Mouse (Mus musculus) CH12.LX (cell line): ENCODE data around the gene Pigk. TPM values are rescaled to one million over a fixed set of nuclear protein-coding genes. Genes with fewer than 3 reads are reported as not detected.

ENCODE experiments used
- DNase-seq: peaks from one replicate; pipeline ENCODE4 v3.0.0-alpha.2; 2013; ENCODE audit errors: extremely low read depth
- H3K27ac ChIP-seq: 2 replicates; pipeline ENCODE4 v1.5.1; 2012; ENCODE audit warnings: low read depth, mild to moderate bottlenecking, control low read depth, moderate library complexity; ENCODE audit not compliant: insufficient read depth
- H3K27me3 ChIP-seq: replicated peaks from 2 replicates; pipeline ENCODE3; 2012; ENCODE audit warnings: inconsistent platforms
- H3K36me3 ChIP-seq, 2 experiments: replicated peaks in 1 of 2; 2 replicates each; pipeline versions ENCODE3 to v1.6.1; 2012; ENCODE audit warnings: inconsistent platforms in 1 of 2, low read length in 1 of 2, mild to moderate bottlenecking in 1 of 2, mixed read lengths in 1 of 2, moderate library complexity in 1 of 2; ENCODE audit not compliant: control insufficient read depth in 1 of 2, insufficient read depth in 1 of 2
- H3K4me1 ChIP-seq, 2 experiments: 2 replicates each; pipeline ENCODE4 v1.6.1; 2012; ENCODE audit warnings: inconsistent platforms in 1 of 2, moderate library complexity in 1 of 2; ENCODE audit not compliant: insufficient read depth in 2 of 2, control insufficient read depth in 1 of 2
- H3K4me2 ChIP-seq: 2 replicates; pipeline ENCODE4 v1.6.1; 2012; ENCODE audit warnings: low read depth, mild to moderate bottlenecking, control low read depth; ENCODE audit not compliant: poor library complexity, insufficient read depth, severe bottlenecking
- H3K4me3 ChIP-seq, 3 experiments: fragments of 150-350 bp in 1 of 3; sonication (generic) in 1 of 3; replicated peaks in 1 of 3; 2 replicates each; pipeline versions ENCODE3 to v1.5.1; 2011 to 2012; ENCODE audit warnings: low read depth in 2 of 3, low read length in 2 of 3, mild to moderate bottlenecking in 2 of 3, moderate library complexity in 2 of 3, control low read depth in 1 of 3, improper control_type of control experiment in 1 of 3, inconsistent platforms in 1 of 3, mixed read lengths in 1 of 3; ENCODE audit not compliant: poor library complexity in 1 of 3
- H3K79me2 ChIP-seq: replicated peaks from 2 replicates; pipeline ENCODE4 v1.6.1; 2012; ENCODE audit warnings: mild to moderate bottlenecking, moderate library complexity; ENCODE audit not compliant: control insufficient read depth, poor library complexity, insufficient read depth, severe bottlenecking; ENCODE audit errors: extremely low read depth
- H3K9ac ChIP-seq: 2 replicates; pipeline ENCODE4 v1.6.1; 2012; ENCODE audit warnings: low read depth, mild to moderate bottlenecking, control low read depth, moderate library complexity; ENCODE audit not compliant: insufficient read depth
- H3K9me3 ChIP-seq: replicated peaks from 2 replicates; pipeline ENCODE3; 2012; ENCODE audit warnings: low read length, inconsistent platforms, mixed read lengths
- BHLHE40 ChIP-seq: IDR thresholded peaks from 2 replicates; pipeline ENCODE4 v1.6.1; 2011; ENCODE audit warnings: mild to moderate bottlenecking, low read depth, low read length, improper control_type of control experiment
- CHD2 ChIP-seq: IDR thresholded peaks from 2 replicates; pipeline ENCODE4 v1.6.1; 2011; ENCODE audit warnings: low read length, improper control_type of control experiment
- CTCF ChIP-seq, 2 experiments: IDR thresholded peaks in 1 of 2; conservative IDR thresholded peaks in 1 of 2; 2 replicates each; pipeline ENCODE4 v1.5.1; 2011 to 2012; ENCODE audit warnings: low read depth in 2 of 2, low read length in 2 of 2, improper control_type of control experiment in 1 of 2, inconsistent platforms in 1 of 2, mild to moderate bottlenecking in 1 of 2, moderate library complexity in 1 of 2
- E2F4 ChIP-seq: IDR thresholded peaks from 2 replicates; pipeline ENCODE4 v1.6.1; 2011; ENCODE audit warnings: low read depth, low read length, improper control_type of control experiment; ENCODE audit not compliant: insufficient replicate concordance
- EP300 ChIP-seq: IDR thresholded peaks from 2 replicates; pipeline ENCODE4 v1.6.1; 2011; ENCODE audit warnings: low read length, improper control_type of control experiment
- ETS1 ChIP-seq: conservative IDR thresholded peaks from 2 replicates; pipeline ENCODE4 v1.6.1; 2012; ENCODE audit warnings: low read depth, mild to moderate bottlenecking, inconsistent platforms, low read length, improper control_type of control experiment, moderate library complexity
- GABPA ChIP-seq: IDR thresholded peaks from 2 replicates; pipeline ENCODE4 v1.6.1; 2012; ENCODE audit warnings: low read depth, low read length, improper control_type of control experiment, inconsistent platforms; ENCODE audit not compliant: insufficient replicate concordance
- IRF4 ChIP-seq: IDR thresholded peaks from 2 replicates; pipeline ENCODE4 v1.6.1; 2014; ENCODE audit warnings: low read depth, mild to moderate bottlenecking, inconsistent platforms, low read length, improper control_type of control experiment
- JUN ChIP-seq: IDR thresholded peaks from 2 replicates; pipeline ENCODE4 v1.6.1; 2011; ENCODE audit warnings: low read depth, mild to moderate bottlenecking, low read length, improper control_type of control experiment, moderate library complexity; ENCODE audit not compliant: insufficient read depth
- JUND ChIP-seq: conservative IDR thresholded peaks from 2 replicates; pipeline ENCODE4 v1.6.1; 2011; ENCODE audit warnings: low read depth, low read length, improper control_type of control experiment
- KAT2A ChIP-seq: IDR thresholded peaks from 2 replicates; pipeline ENCODE4 v1.6.1; 2012; ENCODE audit warnings: low read length, improper control_type of control experiment, inconsistent platforms; ENCODE audit not compliant: insufficient replicate concordance
- MAX ChIP-seq: IDR thresholded peaks from 2 replicates; pipeline ENCODE4 v1.6.1; 2011; ENCODE audit warnings: low read length, improper control_type of control experiment
- MXI1 ChIP-seq: IDR thresholded peaks from 2 replicates; pipeline ENCODE4 v1.6.1; 2011; ENCODE audit warnings: mild to moderate bottlenecking, low read depth, low read length, improper control_type of control experiment
- NELFE ChIP-seq: IDR thresholded peaks from 2 replicates; pipeline ENCODE4 v1.6.1; 2011; ENCODE audit warnings: low read depth, low read length, improper control_type of control experiment
- NRF1 ChIP-seq: IDR thresholded peaks from 2 replicates; pipeline ENCODE4 v1.6.1; 2014; ENCODE audit warnings: low read depth, mild to moderate bottlenecking, inconsistent platforms, low read length, improper control_type of control experiment, moderate library complexity
- PAX5 ChIP-seq: IDR thresholded peaks from 2 replicates; pipeline ENCODE4 v1.6.1; 2012; ENCODE audit warnings: low read length, inconsistent platforms, mixed read lengths
- POLR2A ChIP-seq: IDR thresholded peaks from 2 replicates; pipeline ENCODE4 v1.6.1; 2011; ENCODE audit warnings: low read depth, mild to moderate bottlenecking, improper control_type of control experiment, low read length
- RCOR1 ChIP-seq: conservative IDR thresholded peaks from 2 replicates; pipeline ENCODE4 v1.6.1; 2012; ENCODE audit warnings: low read depth, mild to moderate bottlenecking, inconsistent platforms, low read length, improper control_type of control experiment
- SIN3A ChIP-seq: IDR thresholded peaks from 2 replicates; pipeline ENCODE4 v1.6.1; 2012; ENCODE audit warnings: low read length, improper control_type of control experiment, inconsistent platforms
- SMC3 ChIP-seq: IDR thresholded peaks from 2 replicates; pipeline ENCODE4 v1.6.1; 2011; ENCODE audit warnings: low read depth, low read length, improper control_type of control experiment
- TBP ChIP-seq: conservative IDR thresholded peaks from 2 replicates; pipeline ENCODE4 v1.6.1; 2011; ENCODE audit warnings: low read depth, low read length, improper control_type of control experiment
- TCF12 ChIP-seq: IDR thresholded peaks from 2 replicates; pipeline ENCODE4 v1.6.1; 2014; ENCODE audit warnings: low read depth, mild to moderate bottlenecking, inconsistent platforms, low read length, improper control_type of control experiment
- UBTF ChIP-seq: IDR thresholded peaks from 2 replicates; pipeline ENCODE4 v1.6.1; 2012; ENCODE audit warnings: low read depth, mild to moderate bottlenecking, inconsistent platforms, low read length, improper control_type of control experiment, moderate library complexity
- USF1 ChIP-seq: IDR thresholded peaks from 2 replicates; pipeline ENCODE4 v1.6.1; 2014; ENCODE audit warnings: low read depth, mild to moderate bottlenecking, inconsistent platforms, low read length, improper control_type of control experiment
- ZC3H11A ChIP-seq: IDR thresholded peaks from 2 replicates; pipeline ENCODE4 v1.6.1; 2012; ENCODE audit warnings: low read depth, mild to moderate bottlenecking, inconsistent platforms, low read length, improper control_type of control experiment
- ZKSCAN1 ChIP-seq: IDR thresholded peaks from 2 replicates; pipeline ENCODE4 v1.6.1; 2012; ENCODE audit warnings: low read depth, inconsistent platforms, low read length, improper control_type of control experiment, borderline replicate concordance
- ZMIZ1 ChIP-seq: IDR thresholded peaks from 2 replicates; pipeline ENCODE4 v1.6.1; 2012; ENCODE audit warnings: low read depth, mild to moderate bottlenecking, inconsistent platforms, low read length, improper control_type of control experiment
- ZNF384 ChIP-seq: IDR thresholded peaks from 2 replicates; pipeline ENCODE4 v1.6.1; 2012; ENCODE audit warnings: low read depth, low read length, improper control_type of control experiment, inconsistent platforms
- dilution Hi-C: fragments of 300-500 bp; cut with MboI; formaldehyde crosslinking; loops from 2 replicates; pipeline ENCODE4 v1.14.3; 2020; ENCODE audit warnings: low sequenced_read_pairs; ENCODE audit not compliant: extremely low pct_unique_long_range_greater_than_20kb, extremely low pct_ligation_motif_present
- in situ Hi-C: fragments of 300-500 bp; cut with MboI; formaldehyde crosslinking; loops from 3 replicates; pipeline ENCODE4 v1.14.3; 2019; ENCODE audit warnings: low sequenced_read_pairs, low pct_ligation_motif_present, low pct_unique_long_range_greater_than_20kb, mixed read lengths
- polyA plus RNA-seq: library from polyadenylated mRNA; unstranded; fragments of >175 nt; gene quantifications from 2 replicates; pipeline ENCODE4 v1.2.1, GENCODE M21; 2012; ENCODE audit warnings: low read depth; ENCODE audit not compliant: insufficient read length
- total RNA-seq, 2 experiments: library from RNA; depleted of rRNA; stranded (reverse); fragments of 300-350 nt in 1 of 2; fragments of >200 nt in 1 of 2; gene quantifications; 2 replicates each; pipeline ENCODE4 v1.2.3; 2012 to 2014

Pigk gene
- total and polyA plus RNA-seq, 3 experiments = 56.4 to 79.3 (median 67.5) TPM

- in situ Hi-C loops = no loop called here
- H3K79me2 ChIP-seq = no peaks in the 10 kb centered on the region
- H3K9ac ChIP-seq = no peak overlapping the region
- peaks cover 0 to 16% of the 10 kb centered on the region in 2 experiments; a peak in 2 of 4 replicates for H3K4me1 ChIP-seq
- H3K4me3 ChIP-seq = no peak overlapping the region
- dilution Hi-C loops = no loop called here
- H3K27ac ChIP-seq = no peak overlapping the region
- H3K9me3 ChIP-seq = peaks cover 12% of the 10 kb centered on the region
- H3K27me3 ChIP-seq = no peaks in the 10 kb centered on the region
- no peak overlapping the region for H3K4me2 ChIP-seq
- TF ChIP-seq SIN3A = no peak
- no peak for TF ChIP-seq E2F4
- no peak for TF ChIP-seq IRF4
- TF ChIP-seq ZNF384 = no peak
- TF ChIP-seq CHD2 = no peak
- TF ChIP-seq TBP = no peak
- TF ChIP-seq RCOR1 = no peak
- no peak for TF ChIP-seq JUND
- TF ChIP-seq ETS1 = no peak
- no peak for TF ChIP-seq NRF1
- TF ChIP-seq BHLHE40 = no peak
- no peak for TF ChIP-seq MXI1
- no peak for TF ChIP-seq EP300
- no peak for TF ChIP-seq UBTF
- TF ChIP-seq KAT2A = no peak
- no peak for TF ChIP-seq ZMIZ1
- TF ChIP-seq TCF12 = no peak
- TF ChIP-seq JUN = no peak
- TF ChIP-seq, all 38 proteins: peak for 0
- no peaks in the 10 kb centered on the region for H3K36me3 ChIP-seq
- DNase-seq = no peak
These were observed 44.1 kb upstream of the Pigk start for GRCm38 (mm10) chr3:152669783-152670182.

- Histone ChIP-seq H3K79me2 (no peaks in the 10 kb centered on the region), H3K4me1 (peaks cover 0 to 7% of the 10 kb centered on the region in 2 experiments; a peak in 3 of 4 replicates), H3K9me3 (no peaks in the 10 kb centered on the region), H3K4me2 (no peak overlapping the region), H3K36me3 (no peaks in the 10 kb centered on the region), H3K9ac (no peak overlapping the region), H3K4me3 (no peak overlapping the region), H3K27me3 (no peaks in the 10 kb centered on the region), H3K27ac (no peak overlapping the region)
- in situ Hi-C loops = no loop called here
- TF ChIP-seq USF1 (no peak), ZC3H11A (no peak), POLR2A (no peak), SIN3A (no peak), ZKSCAN1 (no peak), JUN (no peak), GABPA (no peak), SMC3 (no peak), IRF4 (no peak), JUND (no peak), UBTF (no peak), KAT2A (no peak), MAX (no peak), TBP (no peak), NELFE (no peak), PAX5 (no peak), CTCF (conservative IDR thresholded peaks at IDR 0.05 in 1 of 2, IDR thresholded peaks at IDR 0.05 in 1 of 2; ENCODE audit: low read depth in 2 of 2, low read length in 2 of 2) (no peak), ETS1 (no peak)
- no peak for DNase-seq
- dilution Hi-C loops = no loop called here
These were observed 39.2 kb upstream of the Pigk start for GRCm38 (mm10) chr3:152674663-152675062.
